Mouse (Mus musculus): ENCODE results near the gene Mgst2. TPM values are rescaled to one million over a fixed set of nuclear protein-coding genes. Genes with fewer than 3 reads are reported as not detected.

Gene Mgst2
- polyA plus RNA-seq, 1 experiment from 2014 or later, result 16.5 TPM

GRCm38 (mm10) chr3:51701281-51701751 lies 41.2 kb downstream of the Mgst2 start:
- DNase-seq, result peak; percentile 54
- H3K27ac ChIP-seq, result no peak overlapping the region
- H3K36me3 ChIP-seq, result no peaks in the 10 kb centered on the region
- H3K4me1 ChIP-seq (replicated peaks), result peaks cover 25% of the 10 kb centered on the region
- H3K4me3 ChIP-seq (replicated peaks), result peak overlapping the region; percentile 52
- no peaks in the 10 kb centered on the region; the same call in 1 of the 2 replicates for H3K9me3 ChIP-seq (replicated peaks)
- H3K9ac ChIP-seq, result peak overlapping the region; percentile 63
- H3K27me3 ChIP-seq, result peaks cover 16% of the 10 kb centered on the region
- peak overlapping the region; percentile 75 for H3K4me2 ChIP-seq
- WGBS (ENCODE audit: insufficient replicate concordance), result under 1% methylated on average over 27 of the region's 27 CpGs
- peak; percentile 75 for ATAC-seq (ENCODE audit: low read depth)

GRCm38 (mm10) chr3:51701950-51702349 lies 41.8 kb downstream of the Mgst2 start:
- Histone ChIP-seq H3K27me3 (peaks cover 16% of the 10 kb centered on the region), H3K9ac (peak overlapping the region; percentile 63), H3K4me1 (replicated peaks) (peaks cover 25% of the 10 kb centered on the region), H3K9me3 (replicated peaks) (no peaks in the 10 kb centered on the region; the same call in 1 of the 2 replicates), H3K27ac (no peak overlapping the region; the same call in 1 of the 2 replicates), H3K4me3 (replicated peaks) (peak overlapping the region; percentile 52), H3K4me2 (peak overlapping the region; percentile 75), H3K36me3 (no peaks in the 10 kb centered on the region)
- WGBS (ENCODE audit: insufficient replicate concordance), result 23% methylated on average over 13 of the region's 13 CpGs
- ATAC-seq (ENCODE audit: low read depth), result 0 out of 2 replicates have a peak, but pooled peaks have one; percentile 4
- no peak for DNase-seq

- ATAC-seq (ENCODE audit: low read depth) (no peak), DNase-seq (no peak)
- no peaks in the 10 kb centered on the region for H3K36me3 ChIP-seq
- peaks cover 16% of the 10 kb centered on the region for H3K27me3 ChIP-seq
- H3K27ac ChIP-seq, result no peak overlapping the region
- H3K4me1 ChIP-seq (replicated peaks), result peaks cover 25% of the 10 kb centered on the region
- WGBS (ENCODE audit: insufficient replicate concordance), result 76% methylated on average over 8 of the region's 8 CpGs
- H3K9me3 ChIP-seq (replicated peaks), result no peaks in the 10 kb centered on the region; the same call in 1 of the 2 replicates
- no peak overlapping the region for H3K4me3 ChIP-seq (replicated peaks)
- no peak overlapping the region for H3K9ac ChIP-seq
- no peak overlapping the region for H3K4me2 ChIP-seq
Measured at GRCm38 (mm10) chr3:51702701-51703286, 42.6 kb downstream of the Mgst2 start.

- Histone ChIP-seq H3K4me1 (replicated peaks) (peaks cover 32% of the 10 kb centered on the region), H3K9me3 (replicated peaks) (no peaks in the 10 kb centered on the region; the same call in 1 of the 2 replicates), H3K4me3 (replicated peaks) (no peak overlapping the region), H3K36me3 (no peaks in the 10 kb centered on the region), H3K9ac (no peak overlapping the region), H3K27me3 (peaks cover 16% of the 10 kb centered on the region), H3K4me2 (no peak overlapping the region), H3K27ac (no peak overlapping the region)
- no peak for ATAC-seq (ENCODE audit: low read depth)
- DNase-seq, result no peak
- 72% methylated on average over 8 of the region's 8 CpGs for WGBS (ENCODE audit: insufficient replicate concordance)
Measured at GRCm38 (mm10) chr3:51703478-51703877, 43.3 kb downstream of the Mgst2 start.

- no peaks in the 10 kb centered on the region for H3K36me3 ChIP-seq
- H3K9me3 ChIP-seq (replicated peaks), result no peaks in the 10 kb centered on the region; the same call in 1 of the 2 replicates
- H3K9ac ChIP-seq, result no peak overlapping the region
- no peak overlapping the region for H3K27ac ChIP-seq
- H3K27me3 ChIP-seq, result peaks cover 16% of the 10 kb centered on the region
- WGBS (ENCODE audit: insufficient replicate concordance), result 75% methylated on average over 7 of the region's 7 CpGs
- no peak overlapping the region for H3K4me2 ChIP-seq
- DNase-seq (no peak), ATAC-seq (ENCODE audit: low read depth) (no peak)
- H3K4me1 ChIP-seq (replicated peaks), result peaks cover 45% of the 10 kb centered on the region
- H3K4me3 ChIP-seq (replicated peaks), result no peak overlapping the region
Measured at GRCm38 (mm10) chr3:51705220-51705619, 45.1 kb downstream of the Mgst2 start.

GRCm38 (mm10) chr3:51708375-51708745 lies 48.2 kb downstream of the Mgst2 start:
- DNase-seq (no peak), ATAC-seq (ENCODE audit: low read depth) (no peak)
- peak overlapping the region; percentile 54 for H3K4me2 ChIP-seq

GRCm38 (mm10) chr3:51708746-51709411 lies 48.7 kb downstream of the Mgst2 start:
- Histone ChIP-seq H3K36me3 (no peaks in the 10 kb centered on the region), H3K9ac (peak overlapping the region; percentile 24; the same call in 1 of the 2 replicates), H3K27me3 (no peaks in the 10 kb centered on the region), H3K27ac (peak overlapping the region; percentile 70), H3K4me1 (replicated peaks) (peaks cover 56% of the 10 kb centered on the region), H3K9me3 (replicated peaks) (no peaks in the 10 kb centered on the region; the same call in 1 of the 2 replicates), H3K4me2 (peak overlapping the region; percentile 54), H3K4me3 (replicated peaks) (peak overlapping the region; percentile 25)
- DNase-seq (peak; percentile 72), ATAC-seq (ENCODE audit: low read depth) (peak; percentile 71)
- 61% methylated on average over 21 of the region's 21 CpGs for WGBS (ENCODE audit: insufficient replicate concordance)

More at GRCm38 (mm10) chr3:51708375-51708745, 48.2 kb downstream of the Mgst2 start:
- WGBS (ENCODE audit: insufficient replicate concordance), result 70% methylated on average over 1 of the region's 1 CpGs
- Histone ChIP-seq H3K27me3 (no peaks in the 10 kb centered on the region), H3K9me3 (replicated peaks) (no peaks in the 10 kb centered on the region; the same call in 1 of the 2 replicates), H3K4me3 (replicated peaks) (no peak overlapping the region), H3K27ac (peak overlapping the region; percentile 70), H3K9ac (no peak overlapping the region), H3K4me1 (replicated peaks) (peaks cover 51% of the 10 kb centered on the region), H3K36me3 (no peaks in the 10 kb centered on the region)

- H3K27me3 ChIP-seq, result no peaks in the 10 kb centered on the region
- H3K4me3 ChIP-seq (replicated peaks), result no peak overlapping the region
- no peaks in the 10 kb centered on the region for H3K36me3 ChIP-seq
- H3K9me3 ChIP-seq (replicated peaks), result no peaks in the 10 kb centered on the region
- H3K9ac ChIP-seq, result peak overlapping the region; percentile 54
- DNase-seq (peak; percentile 53), ATAC-seq (ENCODE audit: low read depth) (peak; percentile 68)
- WGBS (ENCODE audit: insufficient replicate concordance), result 8% methylated on average over 3 of the region's 3 CpGs
- peak overlapping the region; percentile 43 for H3K4me2 ChIP-seq
- H3K27ac ChIP-seq, result peak overlapping the region; percentile 77
- peaks cover 71% of the 10 kb centered on the region for H3K4me1 ChIP-seq (replicated peaks)
Measured at GRCm38 (mm10) chr3:51712382-51712781, 52.2 kb downstream of the Mgst2 start.

GRCm38 (mm10) chr3:51713233-51713632 lies 53.1 kb downstream of the Mgst2 start:
- Histone ChIP-seq H3K4me2 (0 out of 2 replicates have a peak overlapping the region, but pooled peaks have one; percentile 0), H3K4me1 (replicated peaks) (peaks cover 66% of the 10 kb centered on the region), H3K9ac (peak overlapping the region; percentile 54; the same call in 1 of the 2 replicates), H3K9me3 (replicated peaks) (no peaks in the 10 kb centered on the region), H3K4me3 (replicated peaks) (no peak overlapping the region), H3K27me3 (no peaks in the 10 kb centered on the region), H3K27ac (peak overlapping the region; percentile 77), H3K36me3 (no peaks in the 10 kb centered on the region)
- 46% methylated on average over 8 of the region's 8 CpGs for WGBS (ENCODE audit: insufficient replicate concordance)
- no peak for DNase-seq
- no peak for ATAC-seq (ENCODE audit: low read depth)

- Histone ChIP-seq H3K4me3 (replicated peaks) (no peak overlapping the region), H3K27ac (no peak overlapping the region), H3K27me3 (no peaks in the 10 kb centered on the region), H3K9me3 (replicated peaks) (no peaks in the 10 kb centered on the region), H3K36me3 (no peaks in the 10 kb centered on the region), H3K4me2 (no peak overlapping the region), H3K9ac (no peak overlapping the region), H3K4me1 (replicated peaks) (peaks cover 57% of the 10 kb centered on the region)
- ATAC-seq (ENCODE audit: low read depth) (peak; percentile 67), DNase-seq (no peak)
- WGBS (ENCODE audit: insufficient replicate concordance), result 66% methylated on average over 5 of the region's 5 CpGs
Measured at GRCm38 (mm10) chr3:51714469-51714868, 54.3 kb downstream of the Mgst2 start.

GRCm38 (mm10) chr3:51717455-51717854 lies 57.3 kb downstream of the Mgst2 start:
- 72% methylated on average over 3 of the region's 3 CpGs for WGBS (ENCODE audit: insufficient replicate concordance)
- Histone ChIP-seq H3K36me3 (no peaks in the 10 kb centered on the region), H3K9ac (no peak overlapping the region), H3K4me1 (replicated peaks) (peaks cover 33% of the 10 kb centered on the region), H3K4me3 (replicated peaks) (no peak overlapping the region), H3K27me3 (no peaks in the 10 kb centered on the region), H3K4me2 (no peak overlapping the region), H3K27ac (no peak overlapping the region), H3K9me3 (replicated peaks) (no peaks in the 10 kb centered on the region)
- DNase-seq (no peak), ATAC-seq (ENCODE audit: low read depth) (no peak)

Data from liver, embryonic 13.5 days (tissue).